Mouse (Mus musculus) urinary bladder, postnatal 36 days (tissue): Measurements from ENCODE around the gene Kifc1.

Source experiments
- DNase-seq, 2 experiments: peaks; one replicate each; pipeline ENCODE4 v3.0.0; 2022; ENCODE audit warnings: low spot score in 2 of 2, mixed read lengths in 1 of 2

Kifc1 gene

DNA sequence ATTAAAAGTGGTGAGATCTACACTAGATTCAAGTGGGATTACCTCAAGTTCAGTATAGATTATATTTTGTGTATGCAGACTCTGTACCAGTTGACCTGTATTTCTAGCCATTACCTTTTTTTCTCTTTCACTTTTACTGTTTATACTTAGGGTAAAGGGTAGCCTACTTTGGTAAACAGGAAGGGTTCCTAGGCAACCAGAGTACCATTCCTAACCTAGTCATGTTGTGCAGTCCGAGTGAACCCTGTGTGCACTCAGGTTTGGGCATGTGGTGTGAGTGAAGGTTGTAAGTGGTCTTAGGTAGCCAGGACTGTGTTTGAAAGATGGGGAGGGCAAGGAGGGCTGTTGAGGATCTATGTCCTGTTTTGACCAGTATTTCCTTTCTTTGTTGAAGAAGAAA is 39.1 kb downstream of the Kifc1 start:
- no peak for DNase-seq

DNA sequence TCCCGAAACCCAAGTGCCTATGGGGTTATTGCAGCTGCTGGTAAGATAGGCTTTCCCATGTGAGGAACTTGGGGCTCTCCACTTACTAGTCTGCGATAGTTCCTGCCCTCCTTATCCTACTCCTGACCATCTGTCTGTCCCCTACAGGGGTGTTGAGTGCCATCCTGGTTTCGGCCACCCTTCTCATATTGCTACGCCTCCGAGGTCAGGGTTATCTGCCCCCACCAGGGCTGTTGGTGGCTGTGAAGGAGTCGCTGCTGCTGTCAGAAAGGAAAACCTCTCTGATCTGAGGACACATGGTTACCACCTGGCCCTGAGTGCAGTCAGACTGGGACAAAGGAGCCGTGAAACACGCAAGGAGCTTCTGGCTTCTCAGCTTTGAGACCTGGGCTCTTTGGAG is 42.3 kb downstream of the Kifc1 start:
- no peak for DNase-seq

- no peak for DNase-seq
Observed at GRCm38 (mm10) chr17:33844196-33844595, 46.3 kb downstream of the Kifc1 start.

DNA sequence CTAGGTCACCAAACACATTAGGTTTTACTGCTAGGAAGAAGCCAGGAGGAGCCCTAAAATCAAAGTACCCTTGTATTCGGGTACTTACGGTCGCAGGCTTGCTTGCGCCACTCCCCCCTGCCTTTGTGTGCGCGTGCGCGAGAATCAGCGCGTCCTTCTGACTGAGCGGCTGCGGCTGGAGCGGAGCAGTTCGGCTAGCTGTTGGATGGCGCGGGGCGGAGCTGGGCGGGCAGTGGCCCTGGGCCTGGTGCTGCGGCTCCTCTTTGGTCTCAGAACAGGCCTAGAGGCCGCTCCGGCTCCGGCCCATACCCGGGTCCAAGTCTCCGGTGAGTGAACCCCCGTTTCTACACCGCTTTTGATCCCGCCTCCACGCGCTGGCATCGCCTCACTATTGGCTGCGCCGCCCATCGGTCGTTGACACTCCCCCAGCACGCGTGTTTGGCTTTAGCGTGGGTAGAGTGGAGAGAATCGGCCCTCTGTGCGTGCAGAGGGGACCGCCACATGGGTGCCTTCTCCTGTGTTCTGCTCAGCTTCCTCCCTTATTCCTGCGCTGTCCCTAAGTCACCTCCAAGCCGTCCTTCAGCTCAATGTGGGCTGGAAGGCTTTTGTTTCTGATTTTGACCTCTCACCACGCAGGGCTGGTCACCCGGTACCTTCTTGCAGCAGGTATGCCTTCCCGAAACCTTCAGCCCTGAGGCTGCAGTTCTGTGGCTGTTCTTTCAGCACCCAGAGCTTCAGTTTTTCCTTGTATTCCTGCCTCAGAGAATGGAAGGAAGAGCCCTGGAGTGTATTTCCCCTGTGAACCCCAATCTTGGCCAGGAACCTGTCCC is 47.3 kb downstream of the Kifc1 start, which contains the start of gene Cd320:
TSS of gene Cd320 (plus strand) at position 126 of the 830 bp plus-strand sequence.
- DNase-seq: peak; percentile 88 to 91

GRCm38 (mm10) chr17:33829561-33829960 is 60.9 kb downstream of the Kifc1 start:
- DNase-seq: no peak

- DNase-seq: peak in 1 of 2 experiments; percentile 57
Observed at GRCm38 (mm10) chr17:33828892-33829291, 61.6 kb downstream of the Kifc1 start.

GRCm38 (mm10) chr17:33826850-33827249 is 63.6 kb downstream of the Kifc1 start:
- peak; percentile 26 to 68 for DNase-seq
